ENCODE assay signal across 8 mouse cellular contexts in genomic region chr11:98360866-98361521, GRCm38 (mm10). TPM values are rescaled to one million over a fixed set of nuclear protein-coding genes. Genes with fewer than 3 reads are reported as not detected.
DNase-seq lines count a peak whose midpoint lies in the region; ATAC-seq and TF ChIP-seq lines count a peak whose summit lies in the region.

No protein-coding gene starts in this region.

- no peak overlapping the region for H3K4me2 ChIP-seq in heart, embryonic 12.5 days
- peak overlapping the region; percentile 24 for H3K4me2 ChIP-seq in hindbrain, embryonic 11.5 days (replicated peaks; ENCODE audit: low read depth, low read length)
- H3K4me2 ChIP-seq in midbrain, embryonic 12.5 days (replicated peaks): peak overlapping the region; percentile 85

- 72% methylated on average over 9 of the region's 9 CpGs for WGBS in heart, embryonic 12.5 days
- WGBS in hindbrain, embryonic 11.5 days: 23% methylated on average over 9 of the region's 9 CpGs
- 33% methylated on average over 9 of the region's 9 CpGs for WGBS in midbrain, embryonic 12.5 days

- peaks cover 68% of the 10 kb centered on the region for H3K4me1 ChIP-seq in heart, embryonic 12.5 days (replicated peaks)
- peaks cover 24% of the 10 kb centered on the region for H3K4me1 ChIP-seq in hindbrain, embryonic 11.5 days (replicated peaks; ENCODE audit: control insufficient read depth, insufficient read depth, low read length)
- peaks cover 41% of the 10 kb centered on the region for H3K4me1 ChIP-seq in midbrain, embryonic 12.5 days

- no peak for DNase-seq in heart, adult 8-10 months (ENCODE audit: low spot score)
- peak; percentile 54 for DNase-seq in brain, embryonic 14.5 days (ENCODE audit: low read depth)
- DNase-seq in hindbrain, embryonic 11.5 days (ENCODE audit: low spot score): no peak
- no peak for DNase-seq in urinary bladder, postnatal 25 days (ENCODE audit: low spot score)
- no peak for DNase-seq in left cerebral cortex, postnatal 25 days (ENCODE audit: low spot score in 2 of 2)

- H3K4me3 ChIP-seq in heart, embryonic 12.5 days: no peak overlapping the region
- H3K4me3 ChIP-seq in hindbrain, embryonic 11.5 days (ENCODE audit: low read depth, low read length): no peak overlapping the region; the same call in 1 of the 2 replicates
- H3K4me3 ChIP-seq in midbrain, embryonic 12.5 days: no peak overlapping the region

- H3K9ac ChIP-seq in heart, embryonic 12.5 days: peak overlapping the region; percentile 29
- H3K9ac ChIP-seq in hindbrain, embryonic 11.5 days (ENCODE audit: low read depth, low read length): peak overlapping the region; percentile 32; the same call in 1 of the 2 replicates
- H3K9ac ChIP-seq in midbrain, embryonic 12.5 days (replicated peaks): peak overlapping the region; percentile 31; the same call in 1 of the 2 replicates

- no peaks in the 10 kb centered on the region; the same call in 1 of the 2 replicates for H3K36me3 ChIP-seq in heart, embryonic 12.5 days
- no peaks in the 10 kb centered on the region for H3K36me3 ChIP-seq in hindbrain, embryonic 11.5 days (ENCODE audit: control insufficient read depth, insufficient read depth, low read length)
- H3K36me3 ChIP-seq in midbrain, embryonic 12.5 days: no peaks in the 10 kb centered on the region

- no peaks in the 10 kb centered on the region for H3K27me3 ChIP-seq in heart, embryonic 12.5 days (replicated peaks)
- H3K27me3 ChIP-seq in hindbrain, embryonic 11.5 days (ENCODE audit: control insufficient read depth, insufficient read depth, low read length): no peaks in the 10 kb centered on the region
- H3K27me3 ChIP-seq in midbrain, embryonic 12.5 days: peaks cover 14% of the 10 kb centered on the region

- H3K9me3 ChIP-seq in heart, embryonic 12.5 days (replicated peaks): no peaks in the 10 kb centered on the region
- no peaks in the 10 kb centered on the region for H3K9me3 ChIP-seq in hindbrain, embryonic 11.5 days (ENCODE audit: control insufficient read depth, low read length)
- no peaks in the 10 kb centered on the region for H3K9me3 ChIP-seq in midbrain, embryonic 12.5 days

- intact Hi-C loops in left cerebral cortex, postnatal 25 days (cut with DNase I): no loop called here

- TF ChIP-seq POLR2A in brain, embryonic 14.5 days (IDR thresholded peaks at IDR 0.05; ENCODE audit: borderline replicate concordance, extremely low read depth, insufficient read depth, insufficient read length, poor library complexity, severe bottlenecking): no peak

- no peak for ATAC-seq in heart, embryonic 12.5 days (ENCODE audit: insufficient number of reproducible peaks, low FRiP score)
- ATAC-seq in hindbrain, embryonic 11.5 days (ENCODE audit: low FRiP score): peak; percentile 30; the same call in 1 of the 2 replicates
- no peak for ATAC-seq in midbrain, embryonic 12.5 days (ENCODE audit: low FRiP score, low read depth)
- ATAC-seq in megakaryocyte-erythroid progenitor cell, adult 5-6 weeks (replicated peaks; ENCODE audit: low FRiP score, low TSS enrichment, poor library complexity, severe bottlenecking): no peak

- no peak for TF ChIP-seq CTCF in brain, embryonic 14.5 days (IDR thresholded peaks at IDR 0.05; ENCODE audit: borderline replicate concordance, extremely low read depth, insufficient read depth, insufficient read length)

- no peak overlapping the region for H3K27ac ChIP-seq in heart, embryonic 12.5 days (ENCODE audit: poor library complexity, severe bottlenecking)
- peak overlapping the region; percentile 73 for H3K27ac ChIP-seq in hindbrain, embryonic 11.5 days (ENCODE audit: low read depth, low read length)
- peak overlapping the region; percentile 68 for H3K27ac ChIP-seq in midbrain, embryonic 12.5 days (replicated peaks)

RNA-seq across cellular contexts. Expression of gene Stard3, which starts 2.8 kb away (rescaled TPM):
- polyA plus RNA-seq in heart, embryonic 12.5 days (2016; fragmentation: Nextera tagmentation; extraction: Ambion mirVana): 45.2 and 47.6 TPM in 2 replicates
- 10 to 100 TPM; 17.2 to 28.8 (median 23.7) TPM for total RNA-seq in heart, adult 8-10 months (2022)
- polyA plus RNA-seq in brain, embryonic 14.5 days (2012; rRNA removed): 66.1 and 124 TPM in 2 replicates
- 40.1 and 43.2 TPM in 2 replicates for polyA plus RNA-seq in hindbrain, embryonic 11.5 days (2014; fragmentation: Nextera tagmentation; extraction: Ambion mirVana)
- 46.9 and 52.0 TPM in 2 replicates for polyA plus RNA-seq in midbrain, embryonic 12.5 days (2016; fragmentation: Nextera tagmentation; extraction: Ambion mirVana)
- 10 to 100 TPM; 34.1 to 36.8 TPM for total RNA-seq in left cerebral cortex, postnatal 25 days (2021)
- total RNA-seq in megakaryocyte-erythroid progenitor cell, adult 5-6 weeks (2014; fragmentation: Nextera tagmentation): 11.9 and 28.5 TPM in 2 replicates
- 10.6 and 18.2 TPM in 2 replicates for total RNA-seq in megakaryocyte-erythroid progenitor cell, adult 5-6 weeks (2017)

RNA-seq across cellular contexts. Expression of gene Ppp1r1b, which starts 12.8 kb away (rescaled TPM):
- polyA plus RNA-seq in heart, embryonic 12.5 days (2016; fragmentation: Nextera tagmentation; extraction: Ambion mirVana): 30.4 and 32.2 TPM in 2 replicates
- total RNA-seq in heart, adult 8-10 months (2022): 10 to 100 TPM in 2 of 4 experiments, 1 to 10 TPM in 2; 4.0 to 11.3 (median 7.1) TPM
- polyA plus RNA-seq in brain, embryonic 14.5 days (2012; rRNA removed): 6.9 and 18.2 TPM in 2 replicates
- 0.29 and 0.70 TPM in 2 replicates for polyA plus RNA-seq in hindbrain, embryonic 11.5 days (2014; fragmentation: Nextera tagmentation; extraction: Ambion mirVana)
- 1.2 and 1.4 TPM in 2 replicates for polyA plus RNA-seq in midbrain, embryonic 12.5 days (2016; fragmentation: Nextera tagmentation; extraction: Ambion mirVana)
- 100 to 1,000 TPM; 141 to 380 TPM for total RNA-seq in left cerebral cortex, postnatal 25 days (2021)
- total RNA-seq in megakaryocyte-erythroid progenitor cell, adult 5-6 weeks (2014; fragmentation: Nextera tagmentation): not detected in 2 replicates
- not detected in 2 replicates for total RNA-seq in megakaryocyte-erythroid progenitor cell, adult 5-6 weeks (2017)

RNA-seq across cellular contexts. Expression of gene Tcap, which starts 22.6 kb away (rescaled TPM):
- 143 and 152 TPM in 2 replicates for polyA plus RNA-seq in heart, embryonic 12.5 days (2016; fragmentation: Nextera tagmentation; extraction: Ambion mirVana)
- total RNA-seq in heart, adult 8-10 months (2022): 1,000 to 10,000 TPM; 2,176 to 4,520 (median 3,450) TPM
- polyA plus RNA-seq in brain, embryonic 14.5 days (2012; rRNA removed): 0.38 and 0.48 TPM in 2 replicates
- 0.53 and 0.54 TPM in 2 replicates for polyA plus RNA-seq in hindbrain, embryonic 11.5 days (2014; fragmentation: Nextera tagmentation; extraction: Ambion mirVana)
- polyA plus RNA-seq in midbrain, embryonic 12.5 days (2016; fragmentation: Nextera tagmentation; extraction: Ambion mirVana): 0.19 and 0.33 TPM in 2 replicates
- 10 to 100 TPM in 1 of 2 experiments, 1 to 10 TPM in 1; 9.3 to 11.6 TPM for total RNA-seq in left cerebral cortex, postnatal 25 days (2021)
- total RNA-seq in megakaryocyte-erythroid progenitor cell, adult 5-6 weeks (2014; fragmentation: Nextera tagmentation): not detected in 2 replicates
- not detected in 2 replicates for total RNA-seq in megakaryocyte-erythroid progenitor cell, adult 5-6 weeks (2017)

RNA-seq across cellular contexts. Expression of gene Pnmt, which starts 25.3 kb away (rescaled TPM):
- polyA plus RNA-seq in heart, embryonic 12.5 days (2016; fragmentation: Nextera tagmentation; extraction: Ambion mirVana): 1.7 and 2.0 TPM in 2 replicates
- 1 to 10 TPM in 3 of 4 experiments, not detected in 1; 1.2 to 1.6 (median 1.4) TPM for total RNA-seq in heart, adult 8-10 months (2022)
- polyA plus RNA-seq in brain, embryonic 14.5 days (2012; rRNA removed): 0.88 and 1.6 TPM in 2 replicates
- 0.54 and 0.93 TPM in 2 replicates for polyA plus RNA-seq in hindbrain, embryonic 11.5 days (2014; fragmentation: Nextera tagmentation; extraction: Ambion mirVana)
- polyA plus RNA-seq in midbrain, embryonic 12.5 days (2016; fragmentation: Nextera tagmentation; extraction: Ambion mirVana): 0.15 TPM in 1 of 2 replicates, not detected in the other
- under 1 TPM; 0.39 to 0.73 TPM for total RNA-seq in left cerebral cortex, postnatal 25 days (2021)
- total RNA-seq in megakaryocyte-erythroid progenitor cell, adult 5-6 weeks (2014; fragmentation: Nextera tagmentation): not detected in 2 replicates
- total RNA-seq in megakaryocyte-erythroid progenitor cell, adult 5-6 weeks (2017): not detected in 2 replicates

RNA-seq across cellular contexts. Expression of gene Neurod2, which starts 31.5 kb away (rescaled TPM):
- polyA plus RNA-seq in heart, embryonic 12.5 days (2016; fragmentation: Nextera tagmentation; extraction: Ambion mirVana): not detected in 2 replicates
- not detected for total RNA-seq in heart, adult 8-10 months (2022)
- polyA plus RNA-seq in brain, embryonic 14.5 days (2012; rRNA removed): 52.0 and 101 TPM in 2 replicates
- 0.27 and 0.36 TPM in 2 replicates for polyA plus RNA-seq in hindbrain, embryonic 11.5 days (2014; fragmentation: Nextera tagmentation; extraction: Ambion mirVana)
- polyA plus RNA-seq in midbrain, embryonic 12.5 days (2016; fragmentation: Nextera tagmentation; extraction: Ambion mirVana): 1.3 and 2.3 TPM in 2 replicates
- total RNA-seq in left cerebral cortex, postnatal 25 days (2021): 10 to 100 TPM; 57.3 to 64.3 TPM
- total RNA-seq in megakaryocyte-erythroid progenitor cell, adult 5-6 weeks (2014; fragmentation: Nextera tagmentation): not detected in 2 replicates
- not detected in 2 replicates for total RNA-seq in megakaryocyte-erythroid progenitor cell, adult 5-6 weeks (2017)

Comparison
In these comparisons a context has a peak if more than half of its experiments do, and no peak if none do; other contexts are left out.
1. RNA of gene Tcap, which starts 22.6 kb away (polyA plus RNA-seq): 143 to 152 TPM in heart, embryonic 12.5 days; 0.53 to 0.54 TPM in hindbrain, embryonic 11.5 days, 0.38 to 0.48 TPM in brain, embryonic 14.5 days and 0.19 to 0.33 TPM in midbrain, embryonic 12.5 days; every median in the first group is over 10 times any median in the second.
2. Peak in every context shown above with its lines, with median percentiles within 50 percentile points of each other: H3K9ac ChIP-seq.